Mouse (Mus musculus) small intestine, adult 2 months (tissue): ENCODE measurements at regions not wholly inside any gene's neighbourhood (a gene's known extent, or its start where the extent isn't known, plus 50 kb on each side); places are given as distances from the start of the nearest gene placed in this dataset.

Experiments used
- H3K27ac ChIP-seq: fragments of 200-500 bp; 2 replicates; pipeline ENCODE4 v1.5.1; 2012; ENCODE audit warnings: low read depth, low read length, control low read depth, inconsistent platforms; ENCODE audit not compliant: insufficient read depth
- H3K27me3 ChIP-seq: fragments of 200-500 bp; 2 replicates; pipeline ENCODE4 v1.6.1; 2012; ENCODE audit warnings: mild to moderate bottlenecking, moderate library complexity, low read length, inconsistent platforms; ENCODE audit not compliant: control insufficient read depth, insufficient read depth
- H3K36me3 ChIP-seq: fragments of 200-500 bp; 2 replicates; pipeline ENCODE4 v1.6.1; 2012; ENCODE audit warnings: mild to moderate bottlenecking, low read length, control low read depth, inconsistent platforms; ENCODE audit not compliant: control insufficient read depth, insufficient read depth
- H3K4me1 ChIP-seq: fragments of 200-500 bp; 2 replicates; pipeline ENCODE4 v1.6.1; 2012; ENCODE audit warnings: low read length, inconsistent platforms, mixed read lengths; ENCODE audit not compliant: control insufficient read depth, insufficient read depth, insufficient read length
- H3K4me3 ChIP-seq: fragments of 200-500 bp; 2 replicates; pipeline ENCODE4 v1.5.1; 2012; ENCODE audit warnings: low read depth, mild to moderate bottlenecking, control low read depth, inconsistent platforms, low read length, moderate library complexity
- CTCF ChIP-seq: fragments of 200-500 bp; IDR thresholded peaks from 2 replicates; pipeline ENCODE4 v1.5.1; 2012; ENCODE audit warnings: low read depth, mild to moderate bottlenecking, control low read depth, inconsistent platforms, low read length, moderate library complexity, mixed read lengths; ENCODE audit not compliant: insufficient replicate concordance, insufficient read length; ENCODE audit errors: extremely low read depth
- POLR2A ChIP-seq: fragments of 200-500 bp; IDR thresholded peaks from 2 replicates; pipeline ENCODE4 v1.6.1; 2012; ENCODE audit warnings: low read depth, mild to moderate bottlenecking, control low read depth, inconsistent platforms, low read length, moderate library complexity
- WGBS: fragments of 180-500 bp; shearing (Covaris S2); methylation state at CpG from one replicate; pipeline ENCODE4 v1.1.7; 2018; 5-methylcytosine and 5-hydroxymethylcytosine counted together

DNA sequence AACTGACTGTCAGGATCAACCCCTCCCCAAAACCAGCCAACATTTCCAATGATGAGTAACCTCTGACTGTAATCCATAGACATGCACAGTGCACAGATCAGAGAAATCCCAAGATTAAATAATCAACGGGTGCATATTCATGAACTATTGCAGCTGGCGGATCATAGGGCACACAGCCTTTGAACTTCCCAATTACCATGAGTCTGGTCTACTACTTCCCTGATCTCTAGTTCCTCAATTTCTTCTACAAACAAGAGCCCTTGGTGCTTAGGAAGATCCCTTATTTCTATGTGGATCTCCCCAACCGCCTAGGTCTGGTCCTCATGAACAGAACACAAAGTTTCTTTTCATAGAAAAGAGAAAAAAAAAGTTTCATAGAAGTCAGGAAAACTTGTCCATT lies 224.0 kb downstream of the Mreg start:
- Histone ChIP-seq H3K27me3 (no peaks in the 10 kb centered on the region), H3K4me1 (no peaks in the 10 kb centered on the region), H3K36me3 (no peaks in the 10 kb centered on the region), H3K4me3 (no peak overlapping the region), H3K27ac (no peak overlapping the region)
- no peak for TF ChIP-seq CTCF
- no peak for TF ChIP-seq POLR2A
- 78% methylated on average over 3 of the region's 3 CpGs for WGBS

GRCm38 (mm10) chr1:71986047-71986446 lies 226.1 kb downstream of the Mreg start:
- WGBS, result 67% methylated on average over 1 of the region's 1 CpGs
- Histone ChIP-seq H3K27ac (no peak overlapping the region), H3K27me3 (no peaks in the 10 kb centered on the region), H3K4me3 (no peak overlapping the region), H3K4me1 (no peaks in the 10 kb centered on the region), H3K36me3 (no peaks in the 10 kb centered on the region)
- no peak for TF ChIP-seq CTCF
- no peak for TF ChIP-seq POLR2A

DNA sequence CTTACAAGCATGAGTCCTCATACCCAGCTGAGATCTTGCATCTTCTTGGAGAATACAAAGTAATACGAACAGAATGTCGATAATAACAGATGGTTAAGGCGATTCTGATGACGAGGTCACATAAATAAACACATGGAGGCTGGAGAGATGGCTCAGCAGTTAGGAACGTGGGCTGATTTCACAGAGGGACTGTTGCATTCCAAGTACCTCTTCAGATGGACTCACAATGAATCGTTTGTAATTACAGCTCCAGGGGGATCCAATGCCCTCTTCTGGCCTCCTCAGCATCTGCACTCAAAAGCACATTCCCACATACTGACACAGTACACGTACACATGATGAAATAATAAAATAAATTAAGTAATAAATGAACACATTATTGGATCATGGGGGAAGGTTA lies 228.3 kb downstream of the Mreg start:
- TF ChIP-seq CTCF (no peak), POLR2A (no peak)

GRCm38 (mm10) chr1:71982423-71983262 lies 229.5 kb downstream of the Mreg start:
- no peak overlapping the region for H3K27ac ChIP-seq
- H3K27me3 ChIP-seq, result no peaks in the 10 kb centered on the region
- WGBS, result 69% methylated on average over 5 of the region's 5 CpGs
- H3K4me3 ChIP-seq, result no peak overlapping the region
- no peaks in the 10 kb centered on the region for H3K36me3 ChIP-seq
- TF ChIP-seq POLR2A (no peak), CTCF (no peak)
- no peaks in the 10 kb centered on the region for H3K4me1 ChIP-seq

More for the DNA sequence above, 228.3 kb downstream of the Mreg start:
- Histone ChIP-seq H3K27me3 (no peaks in the 10 kb centered on the region), H3K27ac (no peak overlapping the region), H3K36me3 (no peaks in the 10 kb centered on the region), H3K4me1 (no peaks in the 10 kb centered on the region), H3K4me3 (no peak overlapping the region)
- 74% methylated on average over 7 of the region's 7 CpGs for WGBS

DNA sequence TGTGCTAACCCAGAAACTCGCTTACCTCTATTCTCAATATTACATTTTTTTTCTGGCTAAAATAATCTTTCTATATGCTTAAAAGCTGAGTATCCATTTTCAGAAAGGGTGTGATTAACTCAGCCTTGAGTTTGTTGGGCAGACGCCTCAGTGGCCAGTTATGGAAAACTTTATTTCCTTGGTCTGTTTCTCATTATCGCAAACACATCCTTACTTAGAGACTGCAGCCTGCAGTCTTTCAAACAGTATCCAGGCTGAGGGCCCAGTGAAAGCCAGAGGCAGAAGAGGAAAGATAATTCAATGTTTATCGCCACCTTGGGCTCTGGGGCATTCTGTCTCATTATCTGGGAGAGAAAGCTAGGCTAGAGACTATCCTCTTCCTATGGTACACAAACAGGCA lies 231.5 kb downstream of the Mreg start:
- Histone ChIP-seq H3K4me1 (no peaks in the 10 kb centered on the region), H3K36me3 (no peaks in the 10 kb centered on the region)
- 82% methylated on average over 4 of the region's 4 CpGs for WGBS

GRCm38 (mm10) chr1:71979261-71979660 lies 232.8 kb downstream of the Mreg start:
- H3K27me3 ChIP-seq, result no peaks in the 10 kb centered on the region
- no peaks in the 10 kb centered on the region for H3K36me3 ChIP-seq
- TF ChIP-seq POLR2A (no peak), CTCF (no peak)
- 73% methylated on average over 4 of the region's 4 CpGs for WGBS
- no peak overlapping the region for H3K27ac ChIP-seq
- H3K4me3 ChIP-seq, result no peak overlapping the region
- H3K4me1 ChIP-seq, result no peaks in the 10 kb centered on the region

More for the DNA sequence above, 231.5 kb downstream of the Mreg start:
- Histone ChIP-seq H3K27ac (no peak overlapping the region), H3K27me3 (no peaks in the 10 kb centered on the region), H3K4me3 (no peak overlapping the region)
- no peak for TF ChIP-seq CTCF
- TF ChIP-seq POLR2A, result no peak

GRCm38 (mm10) chr1:71977361-71977760 lies 234.7 kb downstream of the Mreg start:
- no peaks in the 10 kb centered on the region for H3K27me3 ChIP-seq
- no peak overlapping the region for H3K27ac ChIP-seq
- TF ChIP-seq POLR2A (no peak), CTCF (no peak)
- H3K4me1 ChIP-seq, result no peaks in the 10 kb centered on the region
- H3K4me3 ChIP-seq, result no peak overlapping the region
- no peaks in the 10 kb centered on the region for H3K36me3 ChIP-seq
- 87% methylated on average over 5 of the region's 5 CpGs for WGBS
